Mouse (Mus musculus): ENCODE measurements around the gene Ppp3ca.

DNA sequence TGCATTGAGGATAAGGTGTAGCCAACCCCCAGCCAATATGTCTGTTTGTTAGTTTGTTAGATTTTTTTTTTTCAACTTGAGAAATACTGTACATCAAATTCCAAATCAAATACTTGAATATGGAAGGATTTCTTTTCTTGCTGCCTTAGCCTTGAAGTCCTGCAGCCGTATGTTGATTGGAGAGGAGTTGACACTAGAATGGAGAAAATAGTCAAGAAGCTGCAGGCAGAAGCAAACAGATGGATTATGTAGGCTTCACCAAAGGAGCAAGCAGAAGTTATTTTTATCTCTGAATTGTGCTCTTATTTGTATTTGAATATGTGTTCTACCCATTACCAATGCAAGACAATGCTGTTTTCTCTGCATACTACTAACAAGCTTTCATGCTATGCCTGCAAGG is 282.9 kb downstream of the Ppp3ca start:
- TF ChIP-seq CTCF (conservative IDR thresholded peaks at IDR 0.05 in 1 of 2, IDR thresholded peaks at IDR 0.05 in 1 of 2; ENCODE audit: low read depth in 2 of 2, low read length in 2 of 2), result no peak
- no peak for TF ChIP-seq POLR2A (IDR thresholded peaks at IDR 0.05; ENCODE audit: low read depth, low read length)
- TF ChIP-seq POLR2AphosphoS2 (IDR thresholded peaks at IDR 0.05; ENCODE audit: low read depth, low read length), result no peak
- TF ChIP-seq MEF2A (IDR thresholded peaks at IDR 0.05; ENCODE audit: borderline replicate concordance, low read depth, low read length), result no peak
- no peak for TF ChIP-seq MXI1 (IDR thresholded peaks at IDR 0.05; ENCODE audit: low read depth, low read length)
- no peak for TF ChIP-seq KAT2A (IDR thresholded peaks at IDR 0.05; ENCODE audit: insufficient replicate concordance, low read length)
- TF ChIP-seq EP300 (IDR thresholded peaks at IDR 0.05; ENCODE audit: low read length), result no peak

Data from CH12.LX (cell line).